Mouse (Mus musculus): ENCODE measurements around the gene Scml4.

DNA sequence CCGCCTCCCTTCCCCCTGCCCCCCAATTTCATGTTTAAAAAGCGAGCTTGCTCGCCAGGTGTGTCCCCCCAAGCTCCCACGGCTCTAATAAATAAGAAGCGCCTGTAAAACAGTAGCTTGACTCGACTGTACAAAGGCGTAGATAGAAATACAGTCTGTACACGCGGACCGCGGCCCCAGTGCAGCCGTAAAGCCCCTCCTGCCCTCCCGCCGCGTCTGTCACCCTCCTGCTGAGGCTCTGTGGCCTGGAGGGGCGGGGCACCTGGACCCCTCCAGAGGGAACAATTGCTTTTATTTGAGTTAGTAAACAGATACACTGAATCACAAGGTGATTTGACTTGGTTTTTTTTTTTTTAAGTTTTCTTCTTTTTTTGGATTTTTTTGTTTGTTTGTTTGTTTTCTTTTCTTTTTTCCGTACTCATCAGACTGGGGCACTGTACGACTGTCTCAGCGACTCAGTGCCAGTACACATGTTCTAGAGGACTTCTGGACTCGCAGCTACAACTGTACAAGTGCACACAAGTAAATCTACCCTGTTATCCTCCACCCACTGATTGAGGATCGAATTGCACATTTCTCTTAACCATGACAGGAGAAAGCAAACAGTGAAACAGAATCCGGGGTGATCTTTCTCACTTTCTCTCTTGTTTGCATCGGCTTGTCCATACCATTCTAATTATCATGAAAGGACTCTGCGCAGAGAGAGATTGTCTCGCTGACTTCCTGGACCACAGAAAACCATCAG, 142.7 kb downstream of the Scml4 start:
- TF ChIP-seq CTCF (IDR thresholded peaks at IDR 0.05; ENCODE audit: extremely low read depth, insufficient read depth, low read length) (no peak), POLR2A (IDR thresholded peaks at IDR 0.05; ENCODE audit: extremely low read depth, insufficient read depth, low read length) (no peak)

All from cortical plate, adult 2 months (tissue).